Mouse (Mus musculus) mouse embryonic stem cell (cell line): ENCODE results near the gene Dusp3.

Source experiments
- in situ Hi-C, 2 experiments: fragments of 300-500 bp; cut with MboI; formaldehyde crosslinking; loops; 1 replicate in 1 of 2; 3 replicates in 1 of 2; pipeline ENCODE4 v1.14.3; 2019 to 2020; ENCODE audit warnings: low sequenced_read_pairs in 2 of 2, low pct_unique_long_range_greater_than_20kb in 1 of 2, mixed read lengths in 1 of 2; ENCODE audit not compliant: unreplicated experiment in 1 of 2

Dusp3 gene

DNA sequence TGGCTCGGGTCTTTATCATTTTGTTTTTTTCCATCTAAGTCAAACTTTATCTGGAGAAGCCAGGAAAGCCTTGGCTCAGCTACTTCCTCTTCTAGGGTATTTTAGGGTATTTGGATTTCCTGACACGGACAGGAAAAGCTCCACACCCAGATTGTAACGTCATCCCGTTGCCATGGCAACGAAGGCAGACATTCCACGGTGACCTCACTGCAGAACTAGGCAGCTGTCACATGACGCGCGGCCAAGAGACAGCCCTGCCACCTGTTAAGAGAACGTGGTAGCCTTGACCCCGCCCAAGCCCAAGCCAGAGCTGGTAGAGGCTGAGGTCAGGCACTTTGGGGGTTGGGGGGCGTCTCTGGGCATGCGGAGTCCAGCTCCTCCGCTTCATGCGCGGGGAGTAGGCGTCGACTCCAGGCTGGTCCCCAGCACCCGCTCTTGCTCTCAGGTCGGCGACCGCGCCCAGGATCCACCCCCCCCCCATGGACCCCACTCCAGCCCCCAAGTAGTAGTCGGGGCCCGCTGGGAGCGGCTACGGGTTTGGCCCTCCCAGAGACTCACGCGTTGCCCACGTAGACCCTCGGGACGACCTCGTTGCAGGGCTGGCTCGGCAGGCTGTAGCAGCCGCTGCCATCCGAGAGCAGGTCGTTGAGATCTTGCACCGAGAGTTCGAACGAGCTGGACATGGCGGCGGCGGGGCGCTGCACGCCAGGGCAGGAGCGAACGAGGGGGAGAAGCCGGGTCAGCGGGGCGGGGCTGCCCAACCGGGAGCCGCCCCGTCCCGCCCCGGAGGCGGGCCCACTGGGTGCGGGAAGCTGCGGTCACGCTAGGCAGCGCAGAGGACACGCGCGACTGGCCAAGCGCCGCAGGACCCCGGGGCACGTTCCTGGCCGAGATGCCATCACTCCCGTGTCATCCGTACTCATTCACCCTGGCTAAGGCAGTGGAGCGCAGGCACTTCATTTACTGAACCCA, 2.5 kb downstream of the Dusp3 start, which contains the start of gene Cfap97d1:
Gene Cfap97d1, plus strand, starts transcription at position 226 of the 972 bp plus-strand sequence.
- in situ Hi-C loops, result no loop called here

DNA sequence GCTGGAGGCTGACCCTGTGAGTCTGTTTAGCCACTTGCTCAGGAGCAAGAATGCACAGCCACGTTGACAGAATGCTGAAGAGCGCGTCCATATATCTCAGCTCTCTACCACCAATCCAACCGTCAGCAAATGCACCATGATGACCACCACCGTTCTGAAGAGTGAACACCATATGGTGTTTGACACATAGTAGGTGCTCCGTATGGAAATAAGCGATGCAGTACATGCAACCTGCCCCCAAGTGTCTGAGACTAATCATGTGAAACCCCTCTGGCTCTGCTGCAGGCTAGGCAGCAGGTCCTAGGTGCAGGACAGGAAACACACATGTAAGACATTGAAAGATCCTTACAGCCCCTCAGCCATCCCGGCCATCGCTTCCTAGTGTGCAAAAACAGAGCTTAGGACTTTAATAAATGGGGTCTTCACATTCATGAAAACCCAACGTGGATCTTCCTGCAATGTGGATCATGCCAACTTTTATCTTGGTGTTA, 3.3 kb downstream of the Dusp3 start:
- in situ Hi-C loops, result no loop called here

DNA sequence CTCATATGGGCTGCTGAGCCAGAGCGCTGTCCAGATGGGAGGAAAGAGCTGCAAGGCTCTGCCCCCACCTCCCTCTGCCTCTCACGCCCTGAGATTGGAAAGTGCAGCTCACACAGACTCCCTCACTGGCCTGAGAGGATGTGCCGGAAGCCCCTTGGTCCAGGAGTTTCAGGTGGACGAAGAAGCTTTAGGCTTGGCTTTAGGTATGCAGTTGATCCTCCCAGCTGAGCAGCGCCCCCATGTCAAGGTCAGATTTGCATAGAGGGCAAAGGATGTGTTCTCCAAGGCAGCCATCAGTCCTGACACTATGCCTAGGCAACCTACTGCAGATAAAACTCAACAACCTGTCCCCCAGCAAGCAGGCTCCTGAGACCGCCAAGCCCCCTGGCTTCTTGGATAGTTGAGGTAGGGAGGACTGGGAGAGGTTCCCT, 3.8 kb downstream of the Dusp3 start:
- in situ Hi-C loops, result no loop called here

DNA sequence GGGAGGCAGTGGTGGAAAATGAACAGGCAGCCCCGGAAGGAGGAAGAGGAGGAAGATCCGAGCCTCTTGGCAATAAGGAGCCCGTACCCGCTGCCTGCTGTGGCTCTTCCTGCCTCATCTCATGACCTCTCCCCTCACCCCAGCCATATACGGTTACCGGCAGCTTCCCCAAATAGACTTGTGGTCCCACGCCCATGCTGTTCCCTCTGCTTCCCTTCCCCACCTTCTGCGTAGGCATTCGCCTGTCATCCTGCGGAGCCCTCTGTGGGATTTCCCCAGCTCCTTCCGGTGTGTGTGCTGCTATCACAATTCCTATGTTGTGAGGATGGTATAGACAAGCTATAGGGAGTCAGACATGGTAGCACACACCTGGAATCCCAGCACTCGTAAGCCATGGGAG, 5.0 kb downstream of the Dusp3 start:
- in situ Hi-C loops, result no loop called here

DNA sequence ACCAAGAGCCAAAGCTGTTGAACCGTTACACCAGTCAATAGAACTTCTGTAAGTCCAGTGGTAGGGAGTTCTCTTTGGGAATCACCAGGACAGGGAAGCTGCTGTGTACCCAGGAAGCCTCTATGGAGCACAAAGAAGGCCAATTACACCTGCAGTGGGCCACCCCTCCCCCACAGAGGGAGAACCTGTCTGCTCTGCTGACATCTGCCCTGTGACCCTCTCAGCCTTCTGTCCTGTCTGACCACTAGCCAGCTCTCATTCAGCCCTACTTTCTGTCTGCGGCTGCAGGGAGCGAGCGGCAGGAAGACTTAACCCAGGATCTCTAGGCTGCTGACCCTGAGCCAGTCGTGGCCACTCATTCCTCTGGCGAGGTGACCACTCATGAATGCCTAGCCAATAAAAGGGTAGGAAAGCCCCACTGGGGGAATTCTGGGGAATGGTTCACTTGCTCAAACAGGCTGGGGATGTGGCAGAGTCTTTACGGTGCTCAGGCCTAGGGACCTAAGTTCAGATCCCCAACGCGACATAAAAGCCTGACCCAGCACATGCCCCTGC, 6.1 kb downstream of the Dusp3 start:
- in situ Hi-C loops, result no loop called here

DNA sequence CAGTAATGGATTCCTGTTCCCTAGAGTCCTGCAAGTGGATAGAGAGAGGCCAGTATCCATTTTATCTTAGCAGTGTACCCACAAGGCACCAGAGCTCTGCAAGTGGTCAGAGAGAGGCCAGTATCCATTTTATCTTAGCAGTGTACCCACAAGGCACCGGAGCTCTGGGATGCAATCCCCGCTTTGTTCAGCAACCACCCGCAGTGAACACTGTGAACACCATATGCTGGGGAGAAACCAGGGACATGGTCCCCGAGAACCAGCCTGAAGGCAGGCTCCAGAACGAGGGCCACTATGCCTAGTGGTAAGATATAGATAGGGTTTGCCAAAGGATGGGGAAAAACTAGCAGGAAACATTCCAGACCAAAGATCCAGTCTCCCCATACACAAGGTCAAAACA, 7.7 kb downstream of the Dusp3 start:
- in situ Hi-C loops, result loop anchor here (10.0 kb wide), 2 partner anchors 144 to 164 kb away; no protein-coding TSS in a partner anchor

DNA sequence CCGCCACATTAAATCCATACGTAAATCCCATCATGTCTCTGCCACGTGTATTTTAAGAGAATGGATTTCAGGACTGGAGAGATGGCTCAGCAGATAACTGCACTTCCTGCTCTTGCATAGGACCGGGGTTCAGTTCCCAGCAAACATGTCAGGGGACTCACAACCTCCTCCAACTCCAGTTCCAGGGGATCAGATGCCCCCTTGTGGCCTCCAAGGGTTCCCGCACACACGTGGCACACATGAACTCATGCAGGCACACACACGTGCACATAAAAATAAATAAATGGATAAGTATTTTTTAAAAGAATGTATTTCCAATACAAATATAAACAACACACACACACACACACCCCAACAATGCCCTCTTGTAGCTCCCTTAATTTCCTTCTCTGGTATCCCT, 9.9 kb downstream of the Dusp3 start:
- in situ Hi-C loops, result loop anchor here (10.0 kb wide), 2 partner anchors 142 to 162 kb away; no protein-coding TSS in a partner anchor

DNA sequence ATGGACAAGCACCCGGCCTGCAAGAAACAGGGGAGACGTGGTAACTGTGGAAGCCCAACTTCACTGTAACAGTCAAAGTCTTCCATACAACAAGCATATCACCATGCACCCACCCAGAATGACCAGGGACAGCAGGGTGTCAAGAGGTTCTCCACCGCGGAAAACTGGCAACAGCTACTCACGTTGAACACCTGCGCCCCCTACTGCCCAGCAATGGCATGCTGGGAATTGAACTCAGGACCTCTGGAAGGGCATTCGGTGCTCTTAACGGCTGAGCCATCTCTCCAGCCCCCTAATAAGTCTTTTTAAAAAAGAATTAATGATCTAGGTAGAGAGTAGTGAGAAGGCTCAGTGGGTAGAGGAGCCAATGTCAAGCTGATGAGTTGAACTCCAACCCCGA, 11.9 kb downstream of the Dusp3 start:
- in situ Hi-C loops, result loop anchor here (10.0 kb wide), 2 partner anchors 140 to 160 kb away; no protein-coding TSS in a partner anchor

DNA sequence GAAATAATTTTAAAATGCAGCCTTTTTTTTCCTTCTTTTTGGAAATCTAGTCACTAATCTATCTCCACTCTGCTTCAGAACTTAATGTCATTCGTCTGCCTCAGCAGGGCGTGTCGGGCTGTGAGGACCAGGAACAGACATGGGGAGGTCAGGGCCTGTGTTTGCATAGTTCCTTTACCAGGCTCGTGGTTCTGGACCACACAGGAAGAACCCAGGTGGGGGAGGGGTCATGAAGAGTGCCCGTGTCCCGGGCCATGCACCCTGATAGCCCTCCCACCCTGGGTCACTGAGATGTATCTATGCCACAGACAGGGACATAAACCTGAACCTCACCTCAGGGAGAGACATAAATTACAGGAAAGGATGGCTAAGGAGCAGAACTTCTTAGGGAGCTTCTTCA, 12.6 kb downstream of the Dusp3 start:
- in situ Hi-C loops, result loop anchor here (10.0 kb wide), 2 partner anchors 139 to 159 kb away; no protein-coding TSS in a partner anchor

DNA sequence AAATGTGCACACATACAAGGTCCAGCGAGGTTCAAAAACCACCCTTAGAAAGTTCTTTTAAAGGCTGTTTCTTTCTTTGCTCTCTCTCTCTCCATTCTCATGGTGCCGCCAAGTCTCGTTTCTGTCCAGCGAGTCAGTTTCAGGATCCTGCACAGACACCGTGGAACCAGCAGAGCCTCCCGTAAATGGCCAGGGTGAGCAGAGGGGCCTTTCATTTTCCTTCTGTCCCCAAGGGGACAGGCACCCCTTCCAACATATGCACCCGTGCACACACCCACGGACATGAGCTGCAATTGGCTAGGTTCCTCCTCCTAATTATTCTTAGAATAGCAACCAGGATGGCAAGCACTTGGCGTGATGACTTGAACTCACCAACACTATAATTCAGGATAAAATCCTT, 13.3 kb downstream of the Dusp3 start:
- in situ Hi-C loops, result loop anchor here (10.0 kb wide), 2 partner anchors 139 to 159 kb away; no protein-coding TSS in a partner anchor

DNA sequence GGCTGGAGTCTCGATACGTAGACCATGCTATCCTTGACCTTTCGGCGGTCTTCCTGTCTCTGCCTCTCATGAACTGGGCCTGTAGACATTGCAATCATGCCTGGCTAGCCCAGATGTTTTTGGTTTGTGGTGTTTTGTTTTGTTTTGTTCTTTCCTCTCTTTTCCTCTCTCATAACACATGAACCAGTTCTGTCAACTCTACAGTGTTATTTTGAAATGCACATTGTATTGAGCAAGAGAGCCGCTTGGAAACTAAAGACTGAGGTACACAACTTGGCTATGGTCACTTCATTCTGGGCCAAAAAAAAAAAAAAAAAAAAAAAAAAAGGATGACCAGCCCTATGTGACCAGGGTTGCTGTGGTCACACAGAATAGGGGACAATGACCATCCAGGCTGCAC, 14.2 kb downstream of the Dusp3 start:
- in situ Hi-C loops, result loop anchor here (10.0 kb wide), 2 partner anchors 138 to 158 kb away; no protein-coding TSS in a partner anchor

DNA sequence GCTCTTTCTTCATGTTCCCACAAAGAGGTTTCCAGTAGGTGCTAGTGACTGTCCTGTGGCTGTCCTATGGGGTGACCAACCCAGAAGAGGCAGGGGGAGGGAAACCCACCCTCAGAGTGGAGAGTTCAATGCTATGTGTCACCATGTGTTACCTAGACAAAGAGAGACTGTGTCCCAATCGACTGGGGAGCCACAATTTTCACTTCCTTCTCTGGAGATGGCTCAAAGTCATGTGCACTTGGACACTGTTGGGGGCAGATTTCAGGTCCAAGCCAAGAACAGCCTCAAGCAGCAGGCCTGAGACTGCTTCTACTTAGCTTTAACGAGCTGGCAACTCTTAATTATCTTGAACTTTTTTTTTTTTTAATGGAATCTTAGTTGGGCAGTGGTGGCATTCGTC, 14.7 kb downstream of the Dusp3 start:
- in situ Hi-C loops, result loop anchor here (10.0 kb wide), 2 partner anchors 137 to 157 kb away; no protein-coding TSS in a partner anchor

DNA sequence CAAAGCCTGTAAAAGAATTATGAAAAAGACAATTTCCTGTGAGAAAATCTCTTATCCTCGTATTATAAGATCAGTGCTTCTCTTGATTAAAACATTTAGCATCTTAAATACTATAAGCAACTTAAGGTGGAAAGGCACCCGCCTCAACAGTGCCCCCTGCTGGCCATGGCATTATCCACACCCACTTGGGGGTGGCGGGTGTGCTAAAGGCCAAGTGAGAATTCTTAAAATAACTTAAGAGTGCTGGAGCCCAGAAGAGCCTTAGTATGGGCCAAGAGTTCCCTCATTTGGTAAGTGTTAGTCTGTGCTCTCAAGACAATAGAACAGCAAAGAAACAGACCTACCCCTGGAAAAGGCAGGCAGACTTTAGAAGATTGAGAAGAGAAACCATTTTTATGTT, 15.4 kb downstream of the Dusp3 start:
- in situ Hi-C loops, result loop anchor here (10.0 kb wide), 2 partner anchors 137 to 157 kb away; no protein-coding TSS in a partner anchor

DNA sequence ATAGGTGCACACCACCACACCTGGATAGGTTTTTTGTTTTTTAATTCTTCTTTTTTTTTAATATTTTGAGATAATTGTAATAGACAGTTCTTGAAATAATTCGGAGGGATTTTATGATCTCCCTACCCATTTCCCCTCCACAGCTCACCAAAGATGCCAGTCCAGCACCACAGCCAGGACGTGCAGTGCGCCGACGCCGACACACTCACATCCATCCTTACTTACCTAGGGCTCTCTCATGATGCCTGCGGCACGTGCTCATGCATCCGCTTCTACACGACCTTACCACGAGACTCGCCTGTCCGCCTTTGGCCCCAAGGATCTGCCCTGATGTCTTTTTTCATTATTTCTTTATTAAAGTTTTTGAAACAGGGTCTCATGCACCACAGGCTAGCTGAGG, 17.0 kb downstream of the Dusp3 start:
- in situ Hi-C loops, result loop anchor here (5.0 to 10.0 kb wide), 3 partner anchors 48 to 155 kb away; no protein-coding TSS in a partner anchor

DNA sequence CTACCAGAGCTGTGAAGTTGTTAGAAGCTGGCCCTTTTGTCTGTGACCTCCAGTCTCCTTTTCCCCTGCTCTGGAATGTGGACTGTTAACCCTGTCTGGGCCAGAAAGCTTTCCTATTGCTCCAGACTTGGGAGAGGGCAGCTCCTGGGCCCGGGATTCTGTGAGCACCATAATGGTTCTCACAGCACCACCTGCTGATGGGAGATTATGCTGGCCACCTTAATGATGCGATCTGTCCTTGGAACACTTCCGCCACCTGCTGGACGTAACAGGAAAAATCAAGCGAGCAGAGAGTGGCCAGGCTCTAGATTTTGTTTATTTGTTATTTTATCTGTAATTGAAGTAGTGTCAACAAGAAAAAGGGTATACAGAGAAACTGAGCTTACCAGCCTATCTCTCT, 18.0 kb downstream of the Dusp3 start:
- in situ Hi-C loops, result loop anchor here (5.0 kb wide), 1 partner anchor 46 kb away; no protein-coding TSS in a partner anchor

DNA sequence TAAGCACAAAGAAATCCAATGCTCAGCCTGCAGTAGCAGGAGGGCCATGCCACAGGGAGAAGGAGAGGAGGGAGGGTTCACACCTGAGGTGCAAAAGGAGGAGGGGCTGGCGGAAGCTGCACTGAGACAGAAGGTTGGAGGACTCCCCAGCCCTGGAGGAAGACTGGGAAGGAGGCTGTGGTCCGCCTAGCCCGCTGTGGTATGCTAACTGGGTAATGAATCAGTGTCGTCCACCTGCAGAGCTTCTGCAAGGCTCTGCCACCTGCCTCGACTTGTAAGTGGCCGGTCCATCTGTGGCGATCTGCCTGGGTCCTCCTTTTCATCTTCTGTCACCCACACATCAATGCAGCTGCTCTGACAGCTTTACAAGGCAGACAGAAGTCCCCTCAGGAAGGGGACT, 18.5 kb downstream of the Dusp3 start:
- in situ Hi-C loops, result loop anchor here (5.0 kb wide), 1 partner anchor 46 kb away; no protein-coding TSS in a partner anchor

DNA sequence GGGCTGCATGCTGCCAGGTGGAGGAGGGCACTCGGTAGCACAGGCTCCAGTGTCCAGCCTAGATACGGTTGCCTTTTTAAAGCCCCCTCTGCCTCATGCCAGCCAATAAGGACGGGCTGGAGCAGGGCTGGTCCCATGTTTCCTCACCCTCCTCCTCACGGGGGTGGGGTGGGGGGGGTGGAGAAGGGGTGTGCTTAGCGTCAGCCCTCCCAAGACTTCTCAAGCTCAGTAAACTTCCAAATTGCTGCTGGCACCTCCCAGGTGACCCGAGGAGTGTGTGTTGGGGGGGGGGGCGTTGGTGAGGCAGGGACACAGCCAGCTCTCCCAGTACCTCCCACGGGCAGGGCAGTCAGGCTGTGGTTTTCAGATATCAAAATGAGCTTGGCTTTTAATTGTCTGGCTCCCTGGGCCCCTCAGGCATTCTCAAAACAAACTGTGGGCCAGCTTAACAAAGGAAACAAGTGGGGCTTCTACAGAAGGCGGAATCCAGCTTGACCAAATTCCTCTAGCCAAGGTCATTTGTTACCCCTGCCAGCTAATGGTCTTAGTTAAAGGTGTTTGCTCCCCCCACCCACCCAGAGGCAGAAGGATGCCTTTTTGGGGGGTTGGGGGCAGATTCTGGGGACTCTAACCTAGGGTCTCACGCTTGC, 19.7 kb downstream of the Dusp3 start, which contains the start of gene Sost:
Gene Sost, minus strand, starts transcription at position 51 of the 650 bp plus-strand sequence.
- in situ Hi-C loops, result loop anchor here (5.0 kb wide), 1 partner anchor 45 kb away; no protein-coding TSS in a partner anchor

DNA sequence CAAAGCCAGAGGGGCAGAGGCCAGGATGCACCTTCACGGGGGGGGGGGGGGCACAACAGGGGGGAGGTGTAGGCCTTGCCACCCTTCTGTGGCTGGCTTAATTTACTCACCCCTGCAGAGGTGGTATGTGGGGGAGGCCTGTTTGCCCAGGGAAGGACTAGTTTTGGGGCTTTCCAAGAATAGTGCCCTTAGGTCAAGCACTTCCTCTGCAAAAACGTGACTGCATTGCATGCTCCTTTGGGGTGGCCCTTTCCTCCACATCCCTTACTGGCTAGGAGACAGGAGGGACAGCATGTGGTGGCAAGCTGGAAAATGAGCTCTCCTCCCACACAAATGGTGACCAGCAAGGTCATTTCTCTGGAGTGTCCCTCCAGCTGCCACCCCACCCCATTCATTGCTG, 21.3 kb downstream of the Dusp3 start:
- in situ Hi-C loops, result loop anchor here (5.0 kb wide), 1 partner anchor 43 kb away; no protein-coding TSS in a partner anchor
